Mouse (Mus musculus): ENCODE measurements at regions not wholly inside any gene's neighbourhood (a gene's known extent, or its start where the extent isn't known, plus 50 kb on each side); places are given as distances from the start of the nearest gene placed in this dataset.

DNA sequence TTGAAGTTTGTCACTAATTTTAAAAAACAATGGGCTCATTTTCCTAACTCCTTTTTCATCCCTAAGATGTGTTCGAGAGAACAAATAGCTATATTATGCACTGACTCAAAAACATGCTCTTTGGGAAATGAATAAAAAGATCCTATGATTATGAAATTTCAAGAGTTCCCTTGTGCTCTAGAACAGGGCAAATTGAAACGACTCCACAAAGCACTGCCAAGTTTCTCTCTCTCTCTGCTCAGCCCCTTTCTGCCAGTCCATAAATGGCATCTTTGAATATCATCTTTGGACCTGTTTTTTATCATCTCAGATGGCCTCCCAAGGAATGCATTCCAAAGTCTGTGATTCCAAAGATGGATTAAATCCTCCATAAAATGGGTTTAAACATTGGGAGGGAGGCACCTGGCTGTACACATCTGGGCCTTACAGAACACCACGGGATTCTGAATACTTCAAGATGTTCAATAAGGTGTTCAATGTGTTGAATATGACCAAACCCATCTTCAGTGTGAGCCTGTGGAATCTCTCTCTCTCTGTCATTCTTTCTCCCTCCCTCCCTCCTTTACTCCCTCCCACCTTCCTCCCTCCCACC is 528.0 kb upstream of the Atp11b start:
- TF ChIP-seq GATA1 (IDR thresholded peaks at IDR 0.05; ENCODE audit: borderline replicate concordance, low read length): no peak
- no peak for TF ChIP-seq FLI1 (IDR thresholded peaks at IDR 0.05; ENCODE audit: low read length)

Data from megakaryocyte, embryonic 14.5 days (primary cell).